Mouse (Mus musculus) ES-Bruce4 (cell line): ENCODE data around the gene Slc30a7.

ENCODE experiments used
- CTCF ChIP-seq: IDR thresholded peaks from one replicate; pipeline ENCODE4 v1.8.1; 2011; ENCODE audit warnings: low read depth, low read length
- EP300 ChIP-seq: IDR thresholded peaks from 2 replicates; pipeline ENCODE4 v1.6.1; 2011; ENCODE audit warnings: low read depth, low read length; ENCODE audit not compliant: insufficient read depth
- POLR2A ChIP-seq: IDR thresholded peaks from one replicate; pipeline ENCODE4 v1.8.1; 2011; ENCODE audit warnings: low read length; ENCODE audit not compliant: insufficient read depth

DNA sequence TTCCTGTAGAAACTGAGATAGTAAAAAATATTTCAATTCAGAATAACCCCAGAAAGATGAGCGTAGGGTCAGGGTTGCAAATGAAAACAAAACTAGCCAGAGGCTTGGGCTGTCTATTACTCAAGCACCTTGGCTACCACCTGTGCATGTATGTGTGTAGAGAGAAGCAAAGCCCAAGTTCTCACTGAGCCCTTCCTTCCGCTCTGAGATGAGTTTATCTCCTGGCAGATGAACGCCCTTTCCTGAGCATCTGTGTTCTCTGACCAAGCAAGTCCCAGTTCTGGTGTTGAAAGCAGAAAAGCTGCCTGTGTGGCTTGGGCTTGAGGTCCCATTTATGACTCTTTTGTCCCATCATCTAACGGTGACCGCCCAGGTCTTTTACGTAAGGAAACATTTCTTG, 7.7 kb upstream of the Slc30a7 start:
- no peak for TF ChIP-seq POLR2A
- no peak for TF ChIP-seq CTCF
- no peak for TF ChIP-seq EP300
